Mouse (Mus musculus): ENCODE results near the gene Galr3.
"Not testable (repeated sequence)": the region's sequence is repeated elsewhere in the genome, so short reads cannot be mapped to it uniquely, and the experiment has no call there.

Gene Galr3

GRCm38 (mm10) chr15:79041585-79041984 is at the start of gene Galr3:
Gene Galr3 (plus strand): TSS chr15:79041885.
- no peak for DNase-seq

DNA sequence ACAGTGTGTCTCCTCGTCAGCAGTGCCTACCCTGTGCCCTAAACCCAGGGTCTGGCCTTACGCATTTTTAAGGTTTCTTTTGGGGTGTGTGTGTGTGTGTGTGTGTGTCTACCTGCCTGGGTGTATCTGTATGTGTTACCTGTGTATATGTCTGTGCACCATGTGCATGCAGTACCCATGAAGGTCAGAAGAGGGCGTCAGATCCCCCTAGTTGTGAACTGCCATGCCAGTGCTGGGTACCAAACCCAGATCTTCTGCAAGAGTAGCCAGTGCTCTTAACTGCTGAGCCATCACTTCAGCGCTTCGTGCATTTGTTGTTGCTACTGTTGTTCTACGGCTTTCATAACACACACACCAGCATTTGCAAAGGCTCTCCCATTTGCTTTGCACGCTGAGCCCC is 49.5 kb upstream of the Galr3 start:
- no peak for DNase-seq

DNA sequence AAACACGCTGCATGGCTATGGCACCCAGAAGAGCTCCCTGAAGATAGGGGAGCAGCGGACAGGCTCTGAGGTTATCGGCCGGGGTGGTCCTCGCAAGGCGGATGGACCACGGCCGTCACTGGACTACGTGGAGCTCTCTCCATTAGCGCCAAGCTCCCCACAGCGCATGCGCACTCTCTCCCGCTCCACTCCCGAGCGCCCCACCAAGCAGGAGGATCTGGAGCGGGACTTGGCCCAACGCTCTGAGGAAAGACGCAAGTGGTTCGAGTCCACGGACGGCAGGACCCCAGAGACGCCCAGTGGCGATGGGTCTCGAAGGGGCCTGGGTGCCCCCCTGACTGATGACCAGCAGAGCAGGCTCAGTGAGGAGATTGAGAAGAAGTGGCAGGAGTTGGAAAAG is 48.8 kb upstream of the Galr3 start:
- DNase-seq: no peak

- no peak for DNase-seq
Measured at GRCm38 (mm10) chr15:78995916-78996315, 45.8 kb upstream of the Galr3 start.

GRCm38 (mm10) chr15:78996663-78997062 is 45.0 kb upstream of the Galr3 start:
- peak; percentile 52 for DNase-seq

DNA sequence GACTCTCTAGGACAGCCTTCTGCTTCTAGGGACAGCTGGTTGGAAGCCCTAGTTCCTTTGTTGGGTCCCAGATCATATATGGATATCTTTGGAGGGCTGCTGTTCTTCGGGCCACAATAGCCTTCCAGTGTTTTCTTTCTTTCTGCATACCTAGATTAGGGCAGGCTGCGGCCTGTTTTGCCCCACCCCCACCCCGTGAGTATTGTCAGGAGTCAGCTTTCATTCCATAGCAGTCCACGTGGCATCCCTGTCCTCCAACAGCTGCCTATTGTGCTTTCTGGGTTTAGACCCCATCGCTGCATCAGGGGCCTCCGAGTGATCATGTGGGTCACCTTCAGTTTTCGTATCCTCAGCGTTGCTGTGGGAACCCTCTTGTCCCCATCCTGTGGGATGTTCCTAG is 43.3 kb upstream of the Galr3 start:
- DNase-seq: no peak

DNA sequence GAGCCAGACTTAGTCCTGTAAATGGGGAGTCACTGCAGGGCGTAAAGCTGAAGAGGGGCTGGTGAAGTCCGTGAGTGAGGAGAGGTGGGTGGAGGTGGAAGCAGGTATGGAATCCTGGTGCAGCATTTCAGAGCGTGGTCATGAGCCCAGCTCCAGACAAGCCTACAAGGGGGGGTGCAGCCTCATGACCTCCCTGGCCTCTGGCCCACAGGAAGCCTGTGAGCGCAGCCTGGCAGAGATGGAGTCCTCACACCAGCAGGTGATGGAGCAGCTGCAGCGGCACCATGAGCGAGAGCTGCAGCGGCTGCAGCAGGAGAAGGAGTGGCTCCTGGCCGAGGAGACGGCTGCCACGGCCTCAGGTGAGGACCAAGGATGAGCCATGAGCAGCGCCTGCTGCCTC is 42.1 kb upstream of the Galr3 start:
- DNase-seq: peak; percentile 28

DNA sequence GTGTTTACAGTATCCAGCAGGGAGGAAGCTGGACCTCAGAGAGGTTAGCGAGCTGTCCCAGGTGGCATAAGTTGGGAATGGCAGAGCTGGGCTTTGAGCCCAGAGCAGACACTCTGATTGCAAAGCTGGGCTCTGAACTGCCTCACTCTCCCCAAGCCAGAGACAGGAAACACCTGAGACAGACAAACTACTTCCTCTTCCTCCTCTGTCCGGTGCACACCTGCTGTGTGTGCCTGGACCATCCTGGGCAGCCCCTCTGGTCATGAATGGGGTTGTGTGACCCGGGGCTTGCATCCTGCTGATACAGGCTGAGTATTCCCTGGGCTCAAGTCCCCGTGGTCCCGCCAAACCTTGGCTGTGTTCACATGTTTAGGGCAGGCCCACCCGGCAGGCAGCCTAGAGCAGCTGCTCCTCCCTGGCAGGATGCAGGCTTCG is 41.3 kb upstream of the Galr3 start:
- peak; percentile 17 for DNase-seq

DNA sequence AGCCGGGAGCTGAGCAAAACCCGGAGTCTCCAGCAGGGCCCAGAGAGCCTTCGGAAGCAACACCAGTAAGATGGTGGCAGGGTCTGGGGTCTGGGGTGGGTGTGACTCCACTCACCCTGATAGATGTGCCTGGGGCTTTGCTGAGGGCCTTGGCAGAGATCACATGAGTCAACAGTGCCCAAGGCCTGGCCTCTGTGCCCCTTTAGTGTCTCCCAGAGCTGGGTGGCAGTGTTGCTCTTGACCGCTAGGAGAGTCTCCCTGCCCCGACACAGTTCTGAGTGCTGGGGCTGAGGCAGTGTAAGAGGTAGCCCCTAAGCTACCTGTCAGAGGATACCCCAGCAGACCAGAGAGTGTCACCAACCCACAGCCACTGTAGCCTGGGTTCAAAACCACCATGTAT is 40.1 kb upstream of the Galr3 start:
- DNase-seq: no peak

DNA sequence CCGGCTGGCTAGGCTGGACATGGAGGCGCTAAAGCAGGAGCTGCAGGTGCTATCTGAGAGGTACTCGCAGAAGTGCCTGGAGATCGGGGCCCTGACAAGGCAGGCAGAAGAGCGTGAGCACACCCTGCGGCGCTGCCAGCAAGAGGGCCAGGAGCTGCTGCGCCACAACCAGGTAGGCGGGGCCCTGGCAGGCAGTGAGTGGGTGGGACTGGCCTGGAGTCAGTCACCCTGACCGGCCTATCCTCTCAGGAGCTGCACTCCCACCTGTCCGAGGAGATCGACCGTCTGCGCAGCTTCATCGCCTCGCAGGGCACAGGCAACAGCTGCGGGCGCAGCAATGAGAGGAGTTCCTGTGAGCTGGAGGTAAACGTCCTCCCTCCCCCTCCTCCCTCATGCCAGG is 39.6 kb upstream of the Galr3 start:
- no peak for DNase-seq

GRCm38 (mm10) chr15:79003079-79003478 is 38.6 kb upstream of the Galr3 start:
- DNase-seq: no peak

DNA sequence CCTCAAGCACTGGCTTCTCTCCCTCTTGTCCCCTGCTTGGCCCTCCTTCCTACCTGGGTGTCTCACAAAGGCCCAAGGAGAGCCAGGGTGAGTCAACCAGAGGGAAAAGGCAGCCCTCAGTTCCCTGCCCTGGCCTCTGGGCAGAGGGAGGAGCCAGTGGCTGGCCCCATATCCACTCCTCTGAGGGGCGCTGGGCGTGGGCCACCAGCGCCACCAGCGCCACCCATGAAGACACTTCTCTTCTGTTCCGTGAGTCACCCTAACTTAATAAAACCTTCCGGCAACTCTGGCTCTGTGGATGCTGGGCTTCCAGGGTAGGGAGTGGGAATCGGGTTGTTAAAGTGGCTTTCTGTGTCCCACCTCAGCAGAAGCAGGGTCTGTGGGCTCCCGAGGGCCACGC is 36.1 kb upstream of the Galr3 start:
- DNase-seq: no peak

DNA sequence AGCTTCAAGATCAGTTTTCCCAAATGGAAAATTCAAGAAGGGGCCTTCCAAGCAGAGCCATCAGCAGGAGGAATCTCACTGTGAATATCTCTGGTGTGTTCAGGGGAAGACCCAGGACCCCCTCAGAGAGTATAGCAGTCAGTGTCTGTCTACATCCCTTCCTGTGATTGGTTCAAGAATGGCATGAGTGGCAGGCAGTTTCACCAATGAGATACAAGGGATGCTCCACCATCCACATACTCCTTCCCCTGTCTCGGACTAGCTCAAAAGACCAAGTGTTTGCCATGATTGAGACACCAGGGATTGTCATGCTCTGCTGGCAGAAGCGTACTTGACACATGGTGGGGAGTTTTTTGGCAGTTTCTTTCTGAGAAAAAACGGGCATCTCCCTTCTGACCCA is 35.0 kb upstream of the Galr3 start:
- DNase-seq: no peak

- DNase-seq: no peak
Measured at GRCm38 (mm10) chr15:79007059-79007458, 34.6 kb upstream of the Galr3 start.

DNA sequence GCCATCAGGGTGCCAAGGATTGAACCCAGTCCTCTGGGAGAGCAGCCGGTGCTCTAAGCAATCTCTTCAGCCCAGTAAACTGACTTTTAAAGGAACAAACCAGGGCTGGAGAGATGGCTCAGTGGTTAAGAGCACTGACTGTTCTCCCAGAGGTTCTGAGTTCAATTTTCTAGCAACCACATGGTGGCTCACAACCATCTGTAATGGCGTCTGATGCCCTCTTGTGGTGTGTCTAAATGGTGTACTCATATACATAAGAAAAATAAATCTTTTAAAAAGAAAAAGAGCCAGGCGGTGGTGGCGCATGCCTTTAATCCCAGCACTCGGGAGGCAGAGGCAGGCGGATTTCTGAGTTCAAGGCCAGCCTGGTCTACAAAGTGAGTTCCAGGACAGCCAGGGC is 33.8 kb upstream of the Galr3 start:
- DNase-seq: not testable (repeated sequence)

- DNase-seq: no peak
Measured at GRCm38 (mm10) chr15:79009734-79010133, 32.0 kb upstream of the Galr3 start.

GRCm38 (mm10) chr15:79011550-79011949 is 30.1 kb upstream of the Galr3 start:
- DNase-seq: no peak

DNA sequence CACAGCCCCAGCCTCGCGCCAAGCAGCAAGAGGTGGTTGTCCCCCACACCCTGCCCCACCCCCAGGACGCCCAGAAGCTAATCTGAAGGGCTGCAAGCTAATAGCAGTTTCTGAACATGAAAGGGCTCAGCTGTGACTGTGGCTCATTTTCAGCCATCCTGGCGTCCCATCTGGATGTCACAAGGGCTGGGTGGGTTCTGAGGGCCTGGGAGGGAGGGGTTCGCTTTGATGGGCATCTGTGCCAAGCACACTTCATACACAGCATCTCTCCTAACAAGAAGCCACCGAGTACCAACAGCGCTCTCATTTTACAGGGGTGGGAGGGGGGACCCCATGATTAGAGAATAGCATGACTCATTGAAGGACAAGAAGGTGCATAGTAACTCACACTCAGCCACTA is 28.3 kb upstream of the Galr3 start:
- DNase-seq: no peak

DNA sequence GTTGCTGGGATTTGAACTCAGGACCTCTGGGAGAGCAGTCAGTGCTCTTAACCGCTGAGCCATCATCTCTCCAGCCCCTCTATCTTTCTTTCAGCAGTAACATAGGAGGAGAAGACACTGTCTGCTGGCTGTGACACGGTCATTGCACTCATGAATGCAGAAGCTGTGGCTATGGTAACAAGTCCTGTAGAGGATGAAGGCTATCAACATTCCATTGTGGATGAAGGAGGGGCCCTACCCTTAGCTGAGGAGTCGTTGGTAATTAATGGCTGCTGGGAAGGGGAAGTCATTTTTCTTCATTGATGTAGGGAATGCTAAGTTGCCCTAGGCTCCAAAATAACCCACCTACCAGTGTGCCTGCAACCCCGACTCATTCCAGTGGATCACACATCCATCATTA is 23.5 kb upstream of the Galr3 start:
- no peak for DNase-seq

DNA sequence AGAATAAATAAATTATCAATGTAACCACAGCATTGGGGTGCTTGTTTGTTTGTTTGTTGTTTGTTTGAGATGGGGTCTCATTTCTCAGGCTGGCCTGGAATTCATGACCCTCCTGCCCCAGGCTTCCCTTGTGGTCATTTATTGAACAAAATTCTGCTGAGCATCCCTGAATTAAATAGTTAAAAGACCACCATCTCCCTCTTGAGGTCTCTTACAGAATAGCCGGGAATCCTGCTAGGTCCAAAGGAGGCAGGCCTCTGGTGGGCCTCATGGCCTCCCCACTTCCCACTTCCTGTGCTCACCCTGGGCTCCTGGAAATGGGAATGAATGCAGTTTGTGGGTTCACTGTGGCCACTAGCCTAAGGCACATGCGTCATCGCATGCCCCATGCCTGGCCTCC is 22.8 kb upstream of the Galr3 start:
- no peak for DNase-seq

- DNase-seq: no peak
Measured at GRCm38 (mm10) chr15:79022671-79023230, 18.9 kb upstream of the Galr3 start.

DNA sequence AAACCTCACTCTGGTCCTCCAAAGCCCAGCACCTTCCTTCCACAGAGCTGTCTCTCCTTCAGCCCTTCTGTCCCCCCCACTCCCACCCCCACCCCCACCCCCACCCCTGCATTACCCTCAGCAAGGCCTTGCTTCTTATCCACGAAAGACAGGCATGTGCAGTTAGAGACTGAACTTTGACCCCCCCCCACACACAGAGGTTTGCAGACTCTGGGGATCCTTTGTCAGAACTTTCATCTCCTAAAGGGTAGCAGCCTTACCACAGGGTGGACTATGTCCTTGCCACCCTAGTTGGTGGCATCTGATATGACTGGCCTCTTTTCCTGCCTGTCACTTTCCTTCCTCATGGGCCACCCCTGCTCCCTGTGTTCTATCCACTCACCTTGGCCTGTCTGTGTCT is 18.3 kb upstream of the Galr3 start:
- DNase-seq: no peak

GRCm38 (mm10) chr15:79025687-79026308 is 15.9 kb upstream of the Galr3 start:
- DNase-seq: no peak

DNA sequence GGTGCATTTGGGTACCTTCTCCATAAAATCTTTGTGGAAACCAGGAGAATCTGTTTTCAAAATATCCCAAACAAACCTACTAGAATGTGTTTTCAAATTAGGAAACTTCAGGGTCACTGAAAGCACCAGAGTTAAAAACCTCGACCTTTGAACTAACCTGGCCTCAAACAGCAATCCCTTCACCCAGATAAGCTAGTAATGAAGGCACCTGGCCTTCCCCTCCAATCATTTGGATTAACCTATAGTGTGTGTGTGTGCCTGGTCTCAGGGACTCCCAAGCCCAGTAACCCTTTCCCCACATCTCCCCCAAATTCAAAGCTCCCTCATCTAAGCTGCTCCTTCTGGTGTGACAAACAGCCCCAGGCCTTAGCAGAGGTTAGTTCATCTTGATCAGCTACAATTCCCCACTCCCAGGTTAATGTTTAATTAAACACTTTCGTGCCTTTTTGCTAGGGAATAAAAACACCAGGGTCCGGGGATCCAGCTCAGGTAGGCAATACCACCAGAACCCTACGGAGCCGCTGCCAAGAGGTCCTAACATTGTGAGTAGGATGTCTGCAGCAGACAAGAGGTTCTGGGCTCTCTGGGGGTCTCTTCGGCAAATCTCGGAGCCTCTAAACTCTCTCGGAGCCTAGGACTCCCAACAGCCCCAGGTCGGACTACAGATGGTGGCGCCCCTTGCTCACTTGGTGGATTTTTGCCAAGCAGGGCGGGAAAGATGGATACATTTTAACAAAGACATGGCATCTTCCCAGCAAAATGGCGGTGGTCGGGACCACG is 15.0 kb upstream of the Galr3 start:
- no peak for DNase-seq
